Mouse (Mus musculus): ENCODE data around the gene Slc37a1. TPM values are rescaled to one million over a fixed set of nuclear protein-coding genes. Genes with fewer than 3 reads are reported as not detected.

Gene Slc37a1
- polyA plus RNA-seq (2012; rRNA removed) = 19.7 and 21.3 TPM in 2 replicates

GRCm38 (mm10) chr17:31286492-31286891 is at the start of gene Slc37a1:
Gene Slc37a1 (plus strand): TSS chr17:31286792.
- TF ChIP-seq CTCF (IDR thresholded peaks at IDR 0.05; ENCODE audit: borderline replicate concordance, extremely low read depth, insufficient read depth, insufficient read length) (no peak), POLR2A (IDR thresholded peaks at IDR 0.05; ENCODE audit: borderline replicate concordance, extremely low read depth, insufficient read depth, insufficient read length, poor library complexity, severe bottlenecking) (no peak)
- no peak for DNase-seq (ENCODE audit: low read depth)

GRCm38 (mm10) chr17:31238234-31239020 is 48.2 kb upstream of the Slc37a1 start:
- no peak for TF ChIP-seq CTCF (IDR thresholded peaks at IDR 0.05; ENCODE audit: borderline replicate concordance, extremely low read depth, insufficient read depth, insufficient read length)
- TF ChIP-seq POLR2A (IDR thresholded peaks at IDR 0.05; ENCODE audit: borderline replicate concordance, extremely low read depth, insufficient read depth, insufficient read length, poor library complexity, severe bottlenecking) = no peak
- no peak for DNase-seq (ENCODE audit: low read depth)

GRCm38 (mm10) chr17:31241156-31241555 is 45.4 kb upstream of the Slc37a1 start:
- TF ChIP-seq POLR2A (IDR thresholded peaks at IDR 0.05; ENCODE audit: borderline replicate concordance, extremely low read depth, insufficient read depth, insufficient read length, poor library complexity, severe bottlenecking) (no peak), CTCF (IDR thresholded peaks at IDR 0.05; ENCODE audit: borderline replicate concordance, extremely low read depth, insufficient read depth, insufficient read length) (no peak)
- DNase-seq (ENCODE audit: low read depth) = no peak

- no peak for DNase-seq (ENCODE audit: low read depth)
- TF ChIP-seq CTCF (IDR thresholded peaks at IDR 0.05; ENCODE audit: borderline replicate concordance, extremely low read depth, insufficient read depth, insufficient read length) = peak; percentile 50
- TF ChIP-seq POLR2A (IDR thresholded peaks at IDR 0.05; ENCODE audit: borderline replicate concordance, extremely low read depth, insufficient read depth, insufficient read length, poor library complexity, severe bottlenecking) = no peak
Observed at GRCm38 (mm10) chr17:31242764-31243163, 43.8 kb upstream of the Slc37a1 start.

- no peak for DNase-seq (ENCODE audit: low read depth)
- TF ChIP-seq POLR2A (IDR thresholded peaks at IDR 0.05; ENCODE audit: borderline replicate concordance, extremely low read depth, insufficient read depth, insufficient read length, poor library complexity, severe bottlenecking) = no peak
- TF ChIP-seq CTCF (IDR thresholded peaks at IDR 0.05; ENCODE audit: borderline replicate concordance, extremely low read depth, insufficient read depth, insufficient read length) = no peak
Observed at GRCm38 (mm10) chr17:31245321-31245720, 41.3 kb upstream of the Slc37a1 start.

DNA sequence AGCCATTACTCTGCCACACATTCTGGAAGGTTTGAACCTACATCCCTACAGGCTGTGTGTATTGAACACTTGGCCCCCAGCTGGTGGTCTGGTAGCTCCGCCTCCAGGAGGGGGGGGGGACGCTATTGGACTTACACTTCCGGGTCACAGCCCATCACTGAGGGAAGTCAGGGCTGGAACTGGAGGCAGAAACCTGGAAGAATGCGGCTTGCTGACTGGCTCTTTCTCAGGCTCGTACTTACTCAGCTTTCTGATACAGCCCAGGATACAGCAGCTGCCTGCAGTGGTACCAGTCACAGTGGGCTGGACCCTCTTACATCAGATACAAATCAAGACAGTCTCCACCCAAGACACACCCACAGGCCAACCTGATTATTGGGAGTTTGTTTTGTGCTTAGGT is 39.4 kb upstream of the Slc37a1 start:
- TF ChIP-seq POLR2A (IDR thresholded peaks at IDR 0.05; ENCODE audit: borderline replicate concordance, extremely low read depth, insufficient read depth, insufficient read length, poor library complexity, severe bottlenecking) = no peak
- TF ChIP-seq CTCF (IDR thresholded peaks at IDR 0.05; ENCODE audit: borderline replicate concordance, extremely low read depth, insufficient read depth, insufficient read length) = no peak
- DNase-seq (ENCODE audit: low read depth) = no peak

GRCm38 (mm10) chr17:31253951-31254350 is 32.6 kb upstream of the Slc37a1 start:
- no peak for DNase-seq (ENCODE audit: low read depth)
- TF ChIP-seq CTCF (IDR thresholded peaks at IDR 0.05; ENCODE audit: borderline replicate concordance, extremely low read depth, insufficient read depth, insufficient read length) = no peak
- TF ChIP-seq POLR2A (IDR thresholded peaks at IDR 0.05; ENCODE audit: borderline replicate concordance, extremely low read depth, insufficient read depth, insufficient read length, poor library complexity, severe bottlenecking) = no peak

DNA sequence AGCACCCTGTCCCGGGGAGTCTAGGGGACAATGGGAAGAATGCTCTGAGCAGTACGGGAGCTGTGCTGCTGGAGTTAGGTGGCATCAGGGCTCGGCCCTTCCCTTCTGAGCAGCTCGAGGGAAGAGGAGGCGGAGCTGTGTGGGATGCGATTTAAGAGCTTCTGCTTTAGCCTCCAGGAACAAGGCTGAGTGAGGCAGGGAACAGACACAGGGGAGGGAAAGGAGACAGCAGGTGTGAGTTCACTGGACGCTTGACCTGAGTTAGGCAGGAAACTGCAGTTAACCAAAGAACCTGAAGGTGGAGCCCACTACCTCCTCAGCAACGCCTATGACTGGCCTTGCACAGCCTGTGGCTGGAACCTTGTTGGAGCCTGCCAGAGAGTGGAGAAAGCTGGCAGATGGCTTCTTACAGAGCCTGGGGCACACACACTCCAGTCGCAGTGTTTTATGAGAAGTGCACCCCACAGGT is 32.1 kb upstream of the Slc37a1 start:
- peak; percentile 80 for TF ChIP-seq CTCF (IDR thresholded peaks at IDR 0.05; ENCODE audit: borderline replicate concordance, extremely low read depth, insufficient read depth, insufficient read length)
- TF ChIP-seq POLR2A (IDR thresholded peaks at IDR 0.05; ENCODE audit: borderline replicate concordance, extremely low read depth, insufficient read depth, insufficient read length, poor library complexity, severe bottlenecking) = no peak
- DNase-seq (ENCODE audit: low read depth) = peak; percentile 89

GRCm38 (mm10) chr17:31257149-31257548 is 29.4 kb upstream of the Slc37a1 start:
- TF ChIP-seq POLR2A (IDR thresholded peaks at IDR 0.05; ENCODE audit: borderline replicate concordance, extremely low read depth, insufficient read depth, insufficient read length, poor library complexity, severe bottlenecking) (no peak), CTCF (IDR thresholded peaks at IDR 0.05; ENCODE audit: borderline replicate concordance, extremely low read depth, insufficient read depth, insufficient read length) (no peak)
- DNase-seq (ENCODE audit: low read depth) = no peak

- TF ChIP-seq POLR2A (IDR thresholded peaks at IDR 0.05; ENCODE audit: borderline replicate concordance, extremely low read depth, insufficient read depth, insufficient read length, poor library complexity, severe bottlenecking) = no peak
- no peak for TF ChIP-seq CTCF (IDR thresholded peaks at IDR 0.05; ENCODE audit: borderline replicate concordance, extremely low read depth, insufficient read depth, insufficient read length)
- no peak for DNase-seq (ENCODE audit: low read depth)
Observed at GRCm38 (mm10) chr17:31257898-31258297, 28.7 kb upstream of the Slc37a1 start.

- TF ChIP-seq POLR2A (IDR thresholded peaks at IDR 0.05; ENCODE audit: borderline replicate concordance, extremely low read depth, insufficient read depth, insufficient read length, poor library complexity, severe bottlenecking) (no peak), CTCF (IDR thresholded peaks at IDR 0.05; ENCODE audit: borderline replicate concordance, extremely low read depth, insufficient read depth, insufficient read length) (no peak)
- no peak for DNase-seq (ENCODE audit: low read depth)
Observed at GRCm38 (mm10) chr17:31258310-31258865, 28.2 kb upstream of the Slc37a1 start.

Data from brain, embryonic 14.5 days (tissue).